Mouse (Mus musculus): Measurements from ENCODE around the gene Defb33. TPM values are rescaled to one million over a fixed set of nuclear protein-coding genes. Genes with fewer than 3 reads are reported as not detected.

Gene Defb33
- polyA plus RNA-seq (2011; ENCODE audit: insufficient read depth, insufficient read length, low read depth, missing spikeins): not detected in 2 replicates

DNA sequence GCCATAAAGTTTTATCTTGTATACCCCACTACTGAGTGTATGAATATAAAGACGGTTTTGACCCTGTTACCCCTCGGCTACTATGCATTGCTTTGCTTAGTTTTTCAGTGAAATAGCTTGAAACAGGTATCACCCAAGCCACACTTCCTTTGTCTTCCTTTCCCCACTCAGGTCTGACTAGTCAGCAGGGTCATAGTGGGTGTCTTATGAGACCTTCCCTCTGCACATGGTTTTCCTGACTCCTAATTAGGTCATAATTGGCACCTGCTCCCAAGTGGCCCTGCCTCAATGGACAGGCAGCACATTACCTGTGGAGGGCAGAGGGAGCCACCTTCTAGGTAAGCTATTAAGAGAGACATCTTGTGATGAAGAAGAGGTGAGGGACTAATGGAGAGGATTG, at the start of gene Defb33:
Gene Defb33 (plus strand): TSS at position 301 of the 400 bp plus-strand sequence.
- Histone ChIP-seq H3K9me3 (replicated peaks; ENCODE audit: control insufficient read depth, insufficient read depth, low read length, poor library complexity, severe bottlenecking) (peaks cover 2% of the 10 kb centered on the region; the same call in 1 of the 2 replicates), H3K27ac (ENCODE audit: insufficient read depth, low read length) (no peak within 1 kb of the TSS), H3K36me3 (ENCODE audit: control insufficient read depth, insufficient read depth, low read length, poor library complexity, severe bottlenecking) (no peaks in the 10 kb centered on the region), H3K4me1 (ENCODE audit: control insufficient read depth, insufficient read depth, low read length) (no peaks in the 10 kb centered on the region), H3K27me3 (ENCODE audit: control insufficient read depth, insufficient read depth, low read length, poor library complexity, severe bottlenecking) (no peaks in the 10 kb centered on the region), H3K9ac (ENCODE audit: low read depth, poor library complexity, severe bottlenecking) (no peak within 1 kb of the TSS), H3K4me3 (ENCODE audit: low read depth, low read length) (no peak within 1 kb of the TSS)
- no peak for TF ChIP-seq POLR2A (IDR thresholded peaks at IDR 0.05; ENCODE audit: insufficient read depth, low read length)
- no peak for TF ChIP-seq CTCF (IDR thresholded peaks at IDR 0.05; ENCODE audit: low read depth, low read length)
- no peak for TF ChIP-seq EP300 (IDR thresholded peaks at IDR 0.05; ENCODE audit: insufficient read depth, low read depth, low read length)

DNA sequence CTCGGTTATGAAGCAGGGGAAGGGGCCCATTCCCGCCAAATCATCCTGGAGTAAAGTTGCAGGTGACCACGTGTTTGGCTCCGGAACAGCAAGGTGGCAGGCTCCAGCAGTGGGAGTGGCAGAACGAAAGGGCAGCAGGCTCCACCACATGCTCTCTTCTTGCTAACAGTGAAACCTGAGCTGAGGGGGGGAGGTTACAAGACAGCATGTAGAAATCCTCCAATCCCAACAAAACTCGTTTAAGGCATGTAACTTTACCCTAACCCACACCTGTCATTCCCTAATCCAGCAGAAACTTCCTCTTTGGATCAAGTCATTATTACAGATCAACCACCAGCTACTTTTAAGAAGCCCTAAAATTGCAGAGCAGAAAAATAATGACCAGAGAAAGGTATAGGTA, 17.9 kb upstream of the Defb33 start:
- Histone ChIP-seq H3K9ac (ENCODE audit: low read depth, poor library complexity, severe bottlenecking) (no peak overlapping the region), H3K9me3 (replicated peaks; ENCODE audit: control insufficient read depth, insufficient read depth, low read length, poor library complexity, severe bottlenecking) (no peaks in the 10 kb centered on the region), H3K27me3 (ENCODE audit: control insufficient read depth, insufficient read depth, low read length, poor library complexity, severe bottlenecking) (no peaks in the 10 kb centered on the region), H3K4me1 (ENCODE audit: control insufficient read depth, insufficient read depth, low read length) (no peaks in the 10 kb centered on the region), H3K4me3 (ENCODE audit: low read depth, low read length) (no peak overlapping the region), H3K27ac (ENCODE audit: insufficient read depth, low read length) (no peak overlapping the region), H3K36me3 (ENCODE audit: control insufficient read depth, insufficient read depth, low read length, poor library complexity, severe bottlenecking) (no peaks in the 10 kb centered on the region)
- TF ChIP-seq CTCF (IDR thresholded peaks at IDR 0.05; ENCODE audit: low read depth, low read length) (no peak), POLR2A (IDR thresholded peaks at IDR 0.05; ENCODE audit: insufficient read depth, low read length) (no peak), EP300 (IDR thresholded peaks at IDR 0.05; ENCODE audit: insufficient read depth, low read depth, low read length) (no peak)

DNA sequence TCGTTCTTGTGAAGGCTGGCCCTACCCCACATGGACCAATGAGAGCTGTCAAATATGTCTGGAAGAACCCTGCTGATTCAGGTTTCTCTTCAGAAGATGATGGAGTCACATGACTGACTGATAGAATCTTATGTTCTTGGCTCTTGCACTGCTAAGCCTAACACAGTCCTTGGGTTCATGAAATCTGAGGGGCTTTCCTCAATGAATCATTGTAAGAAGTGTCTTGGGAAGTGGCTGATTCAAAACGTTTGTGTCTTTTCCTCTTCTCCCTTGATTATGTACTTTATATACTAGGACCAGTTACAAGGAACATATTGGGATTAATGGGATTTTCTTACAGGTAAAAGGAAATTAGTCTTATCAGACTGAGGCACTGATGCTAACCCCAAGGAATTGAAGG, 10.1 kb downstream of the Defb33 start, which contains the start of gene Gm15056:
Gene Gm15056 (minus strand): TSS at position 101 of the 400 bp plus-strand sequence.
- Histone ChIP-seq H3K9me3 (replicated peaks; ENCODE audit: control insufficient read depth, insufficient read depth, low read length, poor library complexity, severe bottlenecking) (peaks cover 4% of the 10 kb centered on the region), H3K27ac (ENCODE audit: insufficient read depth, low read length) (no peak within 1 kb of the TSS), H3K4me3 (ENCODE audit: low read depth, low read length) (no peak within 1 kb of the TSS), H3K27me3 (ENCODE audit: control insufficient read depth, insufficient read depth, low read length, poor library complexity, severe bottlenecking) (peaks cover 2% of the 10 kb centered on the region; the same call in 1 of the 2 replicates), H3K4me1 (ENCODE audit: control insufficient read depth, insufficient read depth, low read length) (no peaks in the 10 kb centered on the region), H3K36me3 (ENCODE audit: control insufficient read depth, insufficient read depth, low read length, poor library complexity, severe bottlenecking) (no peaks in the 10 kb centered on the region), H3K9ac (ENCODE audit: low read depth, poor library complexity, severe bottlenecking) (no peak within 1 kb of the TSS)
- TF ChIP-seq POLR2A (IDR thresholded peaks at IDR 0.05; ENCODE audit: insufficient read depth, low read length): no peak
- TF ChIP-seq CTCF (IDR thresholded peaks at IDR 0.05; ENCODE audit: low read depth, low read length): no peak
- no peak for TF ChIP-seq EP300 (IDR thresholded peaks at IDR 0.05; ENCODE audit: insufficient read depth, low read depth, low read length)

DNA sequence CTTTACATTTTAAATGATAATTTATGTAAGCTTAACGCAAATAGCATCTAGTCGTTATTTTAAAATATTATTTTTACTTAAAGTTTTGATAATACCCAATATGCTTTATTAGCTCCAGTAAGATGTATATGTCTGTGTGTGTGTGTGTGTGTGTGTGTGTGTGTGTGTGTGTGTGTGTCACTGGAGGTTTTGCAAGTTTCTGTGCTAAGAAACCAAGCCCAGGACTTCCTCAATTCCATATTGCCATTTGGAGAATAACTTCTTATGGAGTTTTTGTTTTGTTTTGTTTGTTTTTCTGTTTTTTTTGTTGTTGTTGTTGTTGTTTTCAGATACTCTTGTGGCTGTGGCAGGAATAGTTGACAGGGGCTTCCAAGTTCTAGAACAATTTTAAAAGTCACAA, 14.7 kb downstream of the Defb33 start:
- H3K27ac ChIP-seq (ENCODE audit: insufficient read depth, low read length): no peak overlapping the region
- no peaks in the 10 kb centered on the region for H3K27me3 ChIP-seq (ENCODE audit: control insufficient read depth, insufficient read depth, low read length, poor library complexity, severe bottlenecking)
- no peaks in the 10 kb centered on the region for H3K4me1 ChIP-seq (ENCODE audit: control insufficient read depth, insufficient read depth, low read length)
- no peaks in the 10 kb centered on the region for H3K36me3 ChIP-seq (ENCODE audit: control insufficient read depth, insufficient read depth, low read length, poor library complexity, severe bottlenecking)
- no peak overlapping the region for H3K9ac ChIP-seq (ENCODE audit: low read depth, poor library complexity, severe bottlenecking)
- H3K9me3 ChIP-seq (replicated peaks; ENCODE audit: control insufficient read depth, insufficient read depth, low read length, poor library complexity, severe bottlenecking): no peaks in the 10 kb centered on the region
- TF ChIP-seq CTCF (IDR thresholded peaks at IDR 0.05; ENCODE audit: low read depth, low read length) (no peak), EP300 (IDR thresholded peaks at IDR 0.05; ENCODE audit: insufficient read depth, low read depth, low read length) (no peak)
- no peak overlapping the region for H3K4me3 ChIP-seq (ENCODE audit: low read depth, low read length)

DNA sequence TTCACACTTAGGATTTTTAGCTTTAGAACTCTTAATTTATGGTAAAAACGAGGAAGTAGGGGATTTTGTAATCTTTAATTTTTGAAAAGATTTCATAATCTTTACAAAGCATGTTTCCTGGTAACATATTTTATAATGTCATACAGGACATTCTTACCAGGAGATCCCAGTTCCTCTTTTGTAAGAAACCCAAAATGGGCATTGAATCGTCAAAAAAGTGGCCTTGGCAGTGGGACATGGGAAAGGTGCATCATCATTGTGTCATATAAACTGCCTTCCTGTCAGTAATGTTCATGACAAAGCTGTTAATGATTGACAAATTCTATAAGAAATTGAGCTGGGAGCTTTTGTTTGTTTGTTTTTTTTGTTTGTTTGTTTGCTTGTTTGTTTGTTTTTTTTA, 15.8 kb downstream of the Defb33 start:
- TF ChIP-seq POLR2A (IDR thresholded peaks at IDR 0.05; ENCODE audit: insufficient read depth, low read length) (no peak), CTCF (IDR thresholded peaks at IDR 0.05; ENCODE audit: low read depth, low read length) (no peak), EP300 (IDR thresholded peaks at IDR 0.05; ENCODE audit: insufficient read depth, low read depth, low read length) (no peak)
- Histone ChIP-seq H3K9ac (ENCODE audit: low read depth, poor library complexity, severe bottlenecking) (no peak overlapping the region), H3K27me3 (ENCODE audit: control insufficient read depth, insufficient read depth, low read length, poor library complexity, severe bottlenecking) (no peaks in the 10 kb centered on the region), H3K4me1 (ENCODE audit: control insufficient read depth, insufficient read depth, low read length) (no peaks in the 10 kb centered on the region), H3K27ac (ENCODE audit: insufficient read depth, low read length) (no peak overlapping the region), H3K9me3 (replicated peaks; ENCODE audit: control insufficient read depth, insufficient read depth, low read length, poor library complexity, severe bottlenecking) (no peaks in the 10 kb centered on the region), H3K36me3 (ENCODE audit: control insufficient read depth, insufficient read depth, low read length, poor library complexity, severe bottlenecking) (no peaks in the 10 kb centered on the region), H3K4me3 (ENCODE audit: low read depth, low read length) (no peak overlapping the region)

DNA sequence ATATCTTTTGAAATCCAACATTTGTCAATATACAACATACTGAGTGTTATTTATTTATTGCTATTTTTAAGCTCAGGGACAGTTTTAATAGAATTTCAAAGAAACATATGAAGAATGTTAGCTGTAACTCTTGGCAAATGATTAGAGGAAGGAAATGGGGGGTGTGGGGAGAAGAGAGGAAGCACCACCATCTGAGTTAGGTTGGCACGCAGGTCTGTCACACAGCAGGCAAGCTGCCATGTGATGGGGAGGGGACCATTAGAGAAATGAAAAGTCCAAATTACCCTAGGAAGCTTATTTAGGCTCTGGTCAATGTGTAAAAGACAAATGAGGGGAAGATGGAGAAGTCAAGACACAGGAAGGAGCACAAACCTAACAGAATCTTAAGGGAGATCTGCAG, 19.8 kb downstream of the Defb33 start:
- TF ChIP-seq EP300 (IDR thresholded peaks at IDR 0.05; ENCODE audit: insufficient read depth, low read depth, low read length) (no peak), CTCF (IDR thresholded peaks at IDR 0.05; ENCODE audit: low read depth, low read length) (no peak), POLR2A (IDR thresholded peaks at IDR 0.05; ENCODE audit: insufficient read depth, low read length) (no peak)

More for the DNA sequence above, 19.8 kb downstream of the Defb33 start:
- H3K9ac ChIP-seq (ENCODE audit: low read depth, poor library complexity, severe bottlenecking): no peak overlapping the region
- H3K4me3 ChIP-seq (ENCODE audit: low read depth, low read length): no peak overlapping the region
- H3K27me3 ChIP-seq (ENCODE audit: control insufficient read depth, insufficient read depth, low read length, poor library complexity, severe bottlenecking): no peaks in the 10 kb centered on the region
- H3K4me1 ChIP-seq (ENCODE audit: control insufficient read depth, insufficient read depth, low read length): no peaks in the 10 kb centered on the region
- H3K27ac ChIP-seq (ENCODE audit: insufficient read depth, low read length): no peak overlapping the region
- no peaks in the 10 kb centered on the region for H3K36me3 ChIP-seq (ENCODE audit: control insufficient read depth, insufficient read depth, low read length, poor library complexity, severe bottlenecking)
- H3K9me3 ChIP-seq (replicated peaks; ENCODE audit: control insufficient read depth, insufficient read depth, low read length, poor library complexity, severe bottlenecking): no peaks in the 10 kb centered on the region

Data from ES-Bruce4 (cell line).